Mouse (Mus musculus) testis, adult 2 months (tissue): ENCODE data around the gene St6galnac3.

Source experiments
- CTCF ChIP-seq: fragments of 200-500 bp; IDR thresholded peaks from 2 replicates; pipeline ENCODE4 v1.5.1; 2012; ENCODE audit warnings: low read depth, mild to moderate bottlenecking, inconsistent platforms, low read length, moderate library complexity; ENCODE audit not compliant: control insufficient read depth, insufficient read depth, insufficient replicate concordance
- POLR2A ChIP-seq: fragments of 200-500 bp; IDR thresholded peaks from 2 replicates; pipeline ENCODE4 v1.6.1; 2012; ENCODE audit warnings: low read depth, mild to moderate bottlenecking, inconsistent platforms, low read length, moderate library complexity; ENCODE audit not compliant: control insufficient read depth

DNA sequence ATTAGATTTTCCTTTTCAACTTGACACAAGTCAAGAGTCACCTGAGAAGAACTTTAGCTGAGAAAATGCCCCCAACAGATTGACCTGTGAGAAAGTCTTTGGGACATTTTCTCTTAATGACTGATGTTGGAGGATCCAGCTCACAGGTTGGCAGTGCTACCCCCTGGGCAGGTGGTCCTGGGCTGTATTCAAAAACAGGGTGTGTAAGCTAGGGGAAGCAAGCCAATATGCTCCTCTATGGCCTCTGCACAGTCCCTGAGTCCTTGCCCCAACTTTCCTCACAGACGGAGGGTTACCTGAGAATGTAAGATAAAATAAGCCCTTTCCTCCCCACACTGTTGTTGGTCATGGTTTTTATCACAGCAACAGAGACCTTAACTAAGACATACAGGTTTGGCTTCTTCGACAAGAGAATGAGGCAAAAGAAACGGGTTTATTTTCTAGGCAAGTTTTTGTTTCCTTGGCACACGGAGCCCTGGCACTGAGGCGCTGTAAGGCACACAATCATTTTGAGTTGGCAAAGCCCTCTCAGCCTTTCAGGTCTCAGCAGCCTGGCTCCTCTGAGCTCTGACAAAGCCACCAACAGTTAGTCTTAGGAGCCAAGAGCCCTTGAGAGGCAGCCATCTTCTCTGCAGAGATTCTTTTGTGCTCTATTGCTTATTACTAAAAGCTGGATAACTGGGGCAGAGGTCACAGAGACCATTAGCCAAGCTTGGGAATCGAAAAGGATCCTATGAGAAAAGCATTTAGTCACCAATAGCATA lies 292.7 kb downstream of the St6galnac3 start:
- TF ChIP-seq POLR2A, result no peak
- TF ChIP-seq CTCF, result no peak
